21 mouse cellular contexts compared by ENCODE assay signal in the genomic region with DNA sequence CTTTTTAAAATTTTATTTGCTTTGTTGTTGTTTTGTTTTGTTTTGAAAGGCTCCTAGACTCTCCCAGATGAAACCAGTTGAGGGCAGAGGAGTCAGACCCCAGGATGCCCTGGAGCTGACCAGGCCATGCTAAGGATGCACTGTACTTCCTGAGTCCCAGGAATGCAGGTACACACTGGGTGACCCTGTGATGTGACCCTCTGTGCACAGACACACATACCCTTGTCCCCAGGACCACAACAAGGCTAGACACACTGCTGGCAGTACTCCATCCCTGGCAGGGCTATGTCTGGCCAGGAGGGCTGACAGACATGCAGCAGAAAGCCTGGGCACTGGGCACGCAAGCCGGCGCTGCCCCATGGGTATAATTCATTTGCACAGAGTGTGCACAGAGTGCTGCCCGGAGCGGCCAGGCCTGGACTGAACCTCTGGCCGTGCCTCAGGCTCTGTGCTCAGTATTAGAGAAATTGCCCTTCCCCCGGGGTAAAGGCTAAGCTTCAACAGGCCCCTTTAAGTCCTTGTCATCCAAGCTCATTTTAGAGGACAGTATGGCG. TPM values are rescaled to one million over a fixed set of nuclear protein-coding genes. Genes with fewer than 3 reads are reported as not detected.
DNase-seq lines count a peak whose midpoint lies in the region; ATAC-seq and TF ChIP-seq lines count a peak whose summit lies in the region.
"Had no signal": no experiment of that assay in that cellular context is flagged by ENCODE, and none has a peak within 500 bp of the region (broad histone marks: within the 10 kb centered on the region; RNA-seq: fewer than 3 reads in every experiment).

No protein-coding gene starts in this region.

- ATAC-seq in midbrain, embryonic 14.5 days (ENCODE audit: low FRiP score, low TSS enrichment) = no peak
- no peak for ATAC-seq in midbrain, embryonic 16.5 days
- ATAC-seq in frontal cortex, adult (ENCODE audit: low TSS enrichment) = no peak
- no peak for ATAC-seq in heart, embryonic 11.5 days (replicated peaks; ENCODE audit: insufficient number of reproducible peaks, low FRiP score, low TSS enrichment)
- ATAC-seq: forebrain, embryonic 15.5 days had no signal

- peaks cover 3% of the 10 kb centered on the region; the same call in 1 of the 2 replicates for H3K4me1 ChIP-seq in midbrain, embryonic 14.5 days (ENCODE audit: control insufficient read depth, insufficient read depth, low read length)
- 0 out of 2 replicates have a peak, but pooled peaks cover 5% of the 10 kb centered on the region for H3K4me1 ChIP-seq in midbrain, embryonic 16.5 days (ENCODE audit: control insufficient read depth, insufficient read depth, low read length)
- H3K4me1 ChIP-seq in heart, embryonic 11.5 days (ENCODE audit: control insufficient read depth, insufficient read depth, low read length) = peaks cover 14% of the 10 kb centered on the region
- H3K4me1 ChIP-seq: limb, embryonic 12.5 days had no signal

- peak; percentile 59 for DNase-seq in left cerebral cortex, postnatal 4 days
- DNase-seq in left cerebral cortex, adult 2 months (ENCODE audit: extremely low spot score in 1 of 2, low spot score in 2 of 2) = no peak
- DNase-seq in midbrain, embryonic 14.5 days = peak; percentile 42
- peak; percentile 33 for DNase-seq in adipocyte (ENCODE audit: low spot score)
- DNase-seq in adrenal gland, postnatal 36 days = peak; percentile 15 to 62
- DNase-seq: cerebellum, postnatal 14 days; gastrocnemius, postnatal 36 days; kidney, adult 8-10 months; kidney, postnatal 36 days; lung, adult 18-20 months; lung, postnatal 14 days; right cerebral cortex, adult 18-20 months had no signal

- no peak for TF ChIP-seq CTCF in left cerebral cortex, adult 2 months (IDR thresholded peaks at IDR 0.05)

- no peaks in the 10 kb centered on the region for H3K27me3 ChIP-seq in midbrain, embryonic 14.5 days (ENCODE audit: control insufficient read depth, insufficient read depth, low read length)
- no peaks in the 10 kb centered on the region; the same call in 1 of the 2 replicates for H3K27me3 ChIP-seq in midbrain, embryonic 16.5 days (ENCODE audit: control insufficient read depth, insufficient read depth, low read depth, low read length)
- peaks cover 19% of the 10 kb centered on the region for H3K27me3 ChIP-seq in heart, embryonic 11.5 days (ENCODE audit: control insufficient read depth, insufficient read depth, low read length)
- H3K27me3 ChIP-seq: forebrain, embryonic 15.5 days had no signal

- H3K36me3 ChIP-seq in midbrain, embryonic 14.5 days (ENCODE audit: control insufficient read depth, insufficient read depth, low read length) = no peaks in the 10 kb centered on the region
- no peaks in the 10 kb centered on the region for H3K36me3 ChIP-seq in midbrain, embryonic 16.5 days (ENCODE audit: control insufficient read depth, insufficient read depth, low read length)
- no peaks in the 10 kb centered on the region for H3K36me3 ChIP-seq in heart, embryonic 11.5 days (ENCODE audit: control insufficient read depth, insufficient read depth, low read length)
- H3K36me3 ChIP-seq: embryonic facial prominence, embryonic 13.5 days; forebrain, embryonic 15.5 days; hindbrain, embryonic 10.5 days; limb, embryonic 12.5 days had no signal

- intact Hi-C loops in left cerebral cortex, postnatal 4 days (cut with DNase I) = no loop called here
- intact Hi-C loops in left cerebral cortex, adult 2 months (cut with DNase I) = no loop called here

- H3K9me3 ChIP-seq in midbrain, embryonic 14.5 days (ENCODE audit: control insufficient read depth, low read length) = no peaks in the 10 kb centered on the region
- no peaks in the 10 kb centered on the region for H3K9me3 ChIP-seq in midbrain, embryonic 16.5 days (replicated peaks; ENCODE audit: control insufficient read depth, low read length, poor library complexity, severe bottlenecking)
- H3K9me3 ChIP-seq in heart, embryonic 11.5 days (replicated peaks; ENCODE audit: control insufficient read depth, low read length) = no peaks in the 10 kb centered on the region
- H3K9me3 ChIP-seq: embryonic facial prominence, embryonic 13.5 days; forebrain, embryonic 15.5 days; hindbrain, embryonic 10.5 days; limb, embryonic 12.5 days; megakaryocyte, embryonic 14.5 days had no signal

- H3K4me2 ChIP-seq in midbrain, embryonic 14.5 days (ENCODE audit: low read length) = no peak overlapping the region
- H3K4me2 ChIP-seq in midbrain, embryonic 16.5 days (ENCODE audit: low read length) = no peak overlapping the region
- H3K4me2 ChIP-seq in heart, embryonic 11.5 days = no peak overlapping the region
- H3K4me2 ChIP-seq: embryonic facial prominence, embryonic 13.5 days; forebrain, embryonic 15.5 days; limb, embryonic 12.5 days had no signal

- no peak overlapping the region for H3K27ac ChIP-seq in left cerebral cortex, adult 2 months
- no peak overlapping the region for H3K27ac ChIP-seq in midbrain, embryonic 14.5 days (replicated peaks; ENCODE audit: low read depth, low read length)
- H3K27ac ChIP-seq in midbrain, embryonic 16.5 days (ENCODE audit: low read length) = no peak overlapping the region
- H3K27ac ChIP-seq in heart, embryonic 11.5 days (ENCODE audit: low read depth, low read length) = no peak overlapping the region
- H3K27ac ChIP-seq: embryonic facial prominence, embryonic 13.5 days; forebrain, embryonic 15.5 days; hindbrain, embryonic 10.5 days; limb, embryonic 12.5 days had no signal

- H3K4me3 ChIP-seq in left cerebral cortex, adult 2 months = no peak overlapping the region
- H3K4me3 ChIP-seq in midbrain, embryonic 14.5 days (replicated peaks; ENCODE audit: low read depth, low read length) = no peak overlapping the region
- no peak overlapping the region for H3K4me3 ChIP-seq in midbrain, embryonic 16.5 days (ENCODE audit: low read depth, low read length)
- no peak overlapping the region for H3K4me3 ChIP-seq in heart, embryonic 11.5 days (ENCODE audit: low read depth, low read length)
- H3K4me3 ChIP-seq: embryonic facial prominence, embryonic 13.5 days; forebrain, embryonic 15.5 days; hindbrain, embryonic 10.5 days; limb, embryonic 12.5 days; myocyte had no signal

- WGBS in midbrain, embryonic 14.5 days = 39% methylated on average over 8 of the region's 8 CpGs
- WGBS in midbrain, embryonic 16.5 days = 48% methylated on average over 8 of the region's 8 CpGs
- 69% methylated on average over 8 of the region's 8 CpGs for WGBS in heart, embryonic 11.5 days (ENCODE audit: insufficient replicate concordance)

- no peak overlapping the region for H3K9ac ChIP-seq in midbrain, embryonic 14.5 days (replicated peaks; ENCODE audit: low read length)
- no peak overlapping the region for H3K9ac ChIP-seq in midbrain, embryonic 16.5 days (ENCODE audit: low read depth, low read length)
- H3K9ac ChIP-seq in heart, embryonic 11.5 days (ENCODE audit: low read depth, low read length) = no peak overlapping the region
- H3K9ac ChIP-seq: embryonic facial prominence, embryonic 13.5 days; forebrain, embryonic 15.5 days; limb, embryonic 12.5 days had no signal

RNA-seq across cellular contexts. Expression of a gene that starts 8.6 kb away (rescaled TPM):
- total RNA-seq in left cerebral cortex, postnatal 4 days (2021) = 10 to 100 TPM; 17.4 to 17.8 TPM
- total RNA-seq in left cerebral cortex, adult 2 months (2021) = 10 to 100 TPM; 22.8 to 23.3 TPM
- 16.3 and 16.8 TPM in 2 replicates for polyA plus RNA-seq in midbrain, embryonic 14.5 days (2014; fragmentation: Nextera tagmentation; extraction: Ambion mirVana)
- polyA plus RNA-seq in midbrain, embryonic 16.5 days (2015; fragmentation: Nextera tagmentation; extraction: Ambion mirVana) = 15.1 and 18.0 TPM in 2 replicates
- total RNA-seq in adrenal gland, postnatal 36 days (2021) = 10 to 100 TPM; 41.1 TPM
- polyA plus RNA-seq in heart, embryonic 11.5 days (2014; fragmentation: Nextera tagmentation; extraction: Ambion mirVana) = 15.4 and 17.5 TPM in 2 replicates

Comparison
In these comparisons a context has a peak if more than half of its experiments do, and no peak if none do; other contexts are left out.
1. DNase-seq: peak in left cerebral cortex, postnatal 4 days (single experiment), midbrain, embryonic 14.5 days (single experiment), adipocyte (single experiment) and adrenal gland, postnatal 36 days (2 of 2); none in left cerebral cortex, adult 2 months (0 of 2).